11 mouse cellular contexts compared by ENCODE assay signal in the genomic region with DNA sequence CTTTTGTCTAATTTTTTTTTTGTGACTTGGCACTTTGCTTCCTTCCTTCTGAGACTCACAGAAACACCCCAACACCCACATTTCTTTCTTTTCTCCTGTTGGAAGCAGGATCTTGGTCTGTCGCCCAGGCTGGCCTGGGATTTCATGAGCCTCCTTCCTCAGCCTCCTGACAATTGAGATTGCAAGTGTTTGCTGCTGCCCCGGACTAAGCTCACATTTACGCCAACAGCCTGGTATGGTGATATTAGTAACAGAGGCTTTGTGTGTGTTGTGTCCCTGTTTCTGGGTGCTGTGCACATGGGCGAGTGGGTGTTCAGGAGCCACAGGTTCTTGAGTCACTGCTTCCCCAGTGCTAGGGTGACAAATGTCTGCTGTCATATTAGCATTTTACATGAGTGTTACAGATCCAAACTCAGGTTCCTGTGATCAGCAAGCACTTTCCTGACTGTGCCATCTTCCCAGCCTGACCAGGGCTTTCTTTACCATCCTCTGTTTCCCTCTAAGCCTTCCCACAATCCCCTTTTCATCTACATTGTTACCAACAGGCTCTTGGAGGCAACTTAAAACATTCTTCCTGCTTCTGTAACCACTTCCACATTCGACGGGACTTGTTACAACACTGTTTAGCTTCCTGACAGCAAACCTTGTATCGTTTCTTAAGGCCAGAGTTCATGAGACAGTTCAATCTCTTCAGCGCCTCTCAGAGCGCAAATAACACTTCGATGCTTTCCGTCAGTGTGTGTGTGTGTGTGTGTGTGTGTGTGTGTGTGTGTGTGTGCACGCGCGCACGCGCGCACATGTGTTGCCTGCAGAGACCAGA. TPM values are rescaled to one million over a fixed set of nuclear protein-coding genes. Genes with fewer than 3 reads are reported as not detected.
DNase-seq lines count a peak whose midpoint lies in the region; ATAC-seq and TF ChIP-seq lines count a peak whose summit lies in the region.
"Had no signal": no experiment of that assay in that cellular context is flagged by ENCODE, and none has a peak within 500 bp of the region (broad histone marks: within the 10 kb centered on the region; RNA-seq: fewer than 3 reads in every experiment).

No protein-coding gene starts in this region.

- WGBS in liver, adult 2 months = 79% methylated on average over 17 of the region's 17 CpGs
- WGBS in liver, embryonic 11.5 days = 80% methylated on average over 17 of the region's 17 CpGs
- 42% methylated on average over 13 of the region's 17 CpGs for WGBS in macrophage (ENCODE audit: missing documents)
- WGBS in midbrain, embryonic 13.5 days = 93% methylated on average over 17 of the region's 17 CpGs

- H3K79me2 ChIP-seq in liver, adult 2 months (ENCODE audit: control insufficient read depth, insufficient read depth, low read length) = no peaks in the 10 kb centered on the region
- peaks cover 4% of the 10 kb centered on the region; the same call in 1 of the 2 replicates for H3K79me2 ChIP-seq in macrophage (ENCODE audit: inconsistent target)

- H3K9me3 ChIP-seq in liver, embryonic 11.5 days (ENCODE audit: control insufficient read depth, low read length) = no peaks in the 10 kb centered on the region
- no peaks in the 10 kb centered on the region for H3K9me3 ChIP-seq in midbrain, embryonic 13.5 days
- H3K9me3 ChIP-seq: hindbrain, embryonic 12.5 days; liver, embryonic 13.5 days had no signal

- DNase-seq in liver, adult 2 months (ENCODE audit: extremely low read depth, low read depth, low spot score) = peak; percentile 40
- no peak for DNase-seq in liver, embryonic 11.5 days (ENCODE audit: low spot score)
- DNase-seq in CD4-positive helper T cell, adult 2 months (ENCODE audit: low read depth, low spot score) = peak; percentile 48
- peak; percentile 23 for DNase-seq in T-cell, adult 2 months (ENCODE audit: low spot score)
- DNase-seq in neural tube, embryonic 10.5 days (ENCODE audit: extremely low spot score, low spot score) = no peak
- DNase-seq: kidney, postnatal 14 days; liver, embryonic 13.5 days had no signal

- H3K4me3 ChIP-seq in liver, adult 2 months (ENCODE audit: insufficient read depth, low read depth, low read length) = no peak overlapping the region
- no peak overlapping the region for H3K4me3 ChIP-seq in liver, embryonic 11.5 days (ENCODE audit: low read depth, low read length)
- no peak overlapping the region for H3K4me3 ChIP-seq in macrophage (ENCODE audit: inconsistent target)
- H3K4me3 ChIP-seq in midbrain, embryonic 13.5 days (replicated peaks) = no peak overlapping the region
- H3K4me3 ChIP-seq: hindbrain, embryonic 12.5 days; liver, embryonic 13.5 days had no signal

- no peaks in the 10 kb centered on the region for H3K27me3 ChIP-seq in liver, adult 2 months (ENCODE audit: control insufficient read depth, insufficient read depth, low read length)
- H3K27me3 ChIP-seq in liver, embryonic 11.5 days (replicated peaks; ENCODE audit: control insufficient read depth, insufficient read depth, low read length) = no peaks in the 10 kb centered on the region
- no peaks in the 10 kb centered on the region for H3K27me3 ChIP-seq in midbrain, embryonic 13.5 days
- H3K27me3 ChIP-seq: hindbrain, embryonic 12.5 days; liver, embryonic 13.5 days had no signal

- no peak overlapping the region for H3K4me2 ChIP-seq in liver, embryonic 11.5 days
- no peak overlapping the region for H3K4me2 ChIP-seq in midbrain, embryonic 13.5 days (replicated peaks)
- H3K4me2 ChIP-seq: hindbrain, embryonic 12.5 days; liver, embryonic 13.5 days had no signal

- H3K9ac ChIP-seq in liver, adult 2 months (ENCODE audit: low read depth, low read length) = no peak overlapping the region
- no peak overlapping the region for H3K9ac ChIP-seq in liver, embryonic 11.5 days (ENCODE audit: low read depth, low read length)
- H3K9ac ChIP-seq in midbrain, embryonic 13.5 days (replicated peaks) = no peak overlapping the region
- H3K9ac ChIP-seq: hindbrain, embryonic 12.5 days; liver, embryonic 13.5 days had no signal

- ATAC-seq in liver, embryonic 11.5 days (replicated peaks; ENCODE audit: low FRiP score) = no peak
- ATAC-seq in midbrain, embryonic 13.5 days = no peak

- TF ChIP-seq CTCF in liver, adult 2 months (IDR thresholded peaks at IDR 0.05; ENCODE audit: low read depth, low read length) = no peak

- no peak for TF ChIP-seq POLR2A in liver, adult 2 months (IDR thresholded peaks at IDR 0.05; ENCODE audit: extremely low read depth, insufficient read depth, low read length)

- H3K4me1 ChIP-seq in liver, adult 2 months (ENCODE audit: control insufficient read depth, insufficient read depth, low read length) = no peaks in the 10 kb centered on the region; the same call in 1 of the 2 replicates
- 0 out of 2 replicates have a peak, but pooled peaks cover 3% of the 10 kb centered on the region for H3K4me1 ChIP-seq in liver, embryonic 11.5 days (replicated peaks; ENCODE audit: control insufficient read depth, insufficient read depth, low read length)
- H3K4me1 ChIP-seq in midbrain, embryonic 13.5 days (replicated peaks) = no peaks in the 10 kb centered on the region
- H3K4me1 ChIP-seq: hindbrain, embryonic 12.5 days had no signal

- no peak overlapping the region for H3K27ac ChIP-seq in liver, adult 2 months (replicated peaks; ENCODE audit: insufficient read depth, low read depth, low read length)
- H3K27ac ChIP-seq in liver, embryonic 11.5 days (ENCODE audit: low read depth, low read length) = no peak overlapping the region
- peak overlapping the region; percentile 88 for H3K27ac ChIP-seq in macrophage
- H3K27ac ChIP-seq in midbrain, embryonic 13.5 days = no peak overlapping the region
- H3K27ac ChIP-seq: hindbrain, embryonic 12.5 days; liver, embryonic 13.5 days had no signal

- H3K36me3 ChIP-seq in liver, adult 2 months (ENCODE audit: control insufficient read depth, insufficient read depth, low read length) = no peaks in the 10 kb centered on the region
- no peaks in the 10 kb centered on the region for H3K36me3 ChIP-seq in liver, embryonic 11.5 days (ENCODE audit: control insufficient read depth, insufficient read depth, low read length)
- peaks cover 25% of the 10 kb centered on the region; the same call in 1 of the 2 replicates for H3K36me3 ChIP-seq in macrophage (ENCODE audit: inconsistent target)
- H3K36me3 ChIP-seq in midbrain, embryonic 13.5 days = peaks cover 35% of the 10 kb centered on the region
- H3K36me3 ChIP-seq: liver, embryonic 13.5 days had no signal

RNA-seq across cellular contexts. Expression of a gene that starts 15.3 kb away (rescaled TPM):
- 20.8 and 23.8 TPM in 2 replicates for total RNA-seq in liver, adult 2 months (2014; rRNA removed)
- 144 and 205 TPM in 2 replicates for polyA plus RNA-seq in liver, adult 2 months (2012; rRNA removed)
- 33.7 and 34.3 TPM in 2 replicates for polyA plus RNA-seq in liver, embryonic 11.5 days (2014; fragmentation: Nextera tagmentation; extraction: Ambion mirVana)
- 100 to 1,000 TPM in 11 of 26 experiments, 10 to 100 TPM in 15; 37.8 to 248 (median 84.3) TPM for total RNA-seq in macrophage (2018; cell fraction: chromatin; rRNA removed)
- 100 to 1,000 TPM; 280 to 394 (median 346) TPM for total RNA-seq in macrophage (2018; cell fraction: cytosol; rRNA removed)
- 100 to 1,000 TPM; 148 to 355 (median 263) TPM for total RNA-seq in macrophage (2018; cell fraction: nucleus; rRNA removed)
- polyA plus RNA-seq in macrophage (2018) = 392 to 901 TPM (median 421 TPM) in 3 replicates
- 43.7 and 44.3 TPM in 2 replicates for polyA plus RNA-seq in midbrain, embryonic 13.5 days (2015; fragmentation: Nextera tagmentation; extraction: Ambion mirVana)

RNA-seq across cellular contexts. Expression of a gene that starts 31.5 kb away (rescaled TPM):
- 1.0 and 1.7 TPM in 2 replicates for total RNA-seq in liver, adult 2 months (2014; rRNA removed)
- 1.1 and 1.4 TPM in 2 replicates for polyA plus RNA-seq in liver, adult 2 months (2012; rRNA removed)
- polyA plus RNA-seq in liver, embryonic 11.5 days (2014; fragmentation: Nextera tagmentation; extraction: Ambion mirVana) = 7.4 and 9.1 TPM in 2 replicates
- total RNA-seq in macrophage (2018; cell fraction: chromatin; rRNA removed) = 100 to 1,000 TPM in 9 of 26 experiments, 10 to 100 TPM in 17; 14.3 to 122 (median 67.8) TPM
- total RNA-seq in macrophage (2018; cell fraction: cytosol; rRNA removed) = 10 to 100 TPM in 25 of 26 experiments, 1 to 10 TPM in 1; 8.1 to 32.4 (median 22.6) TPM
- 10 to 100 TPM; 10.2 to 71.3 (median 41.0) TPM for total RNA-seq in macrophage (2018; cell fraction: nucleus; rRNA removed)
- polyA plus RNA-seq in macrophage (2018) = 23.2 to 27.5 TPM (median 24.0 TPM) in 3 replicates
- polyA plus RNA-seq in midbrain, embryonic 13.5 days (2015; fragmentation: Nextera tagmentation; extraction: Ambion mirVana) = 24.4 and 30.6 TPM in 2 replicates

RNA-seq across cellular contexts. Expression of a gene that starts 36.5 kb away (rescaled TPM):
- total RNA-seq in liver, adult 2 months (2014; rRNA removed) = 7.7 and 8.4 TPM in 2 replicates
- polyA plus RNA-seq in liver, adult 2 months (2012; rRNA removed) = 30.7 and 41.1 TPM in 2 replicates
- 8.9 and 9.7 TPM in 2 replicates for polyA plus RNA-seq in liver, embryonic 11.5 days (2014; fragmentation: Nextera tagmentation; extraction: Ambion mirVana)
- total RNA-seq in macrophage (2018; cell fraction: chromatin; rRNA removed) = 100 to 1,000 TPM in 6 of 26 experiments, 10 to 100 TPM in 20; 13.2 to 148 (median 71.9) TPM
- 100 to 1,000 TPM; 110 to 746 (median 420) TPM for total RNA-seq in macrophage (2018; cell fraction: cytosol; rRNA removed)
- total RNA-seq in macrophage (2018; cell fraction: nucleus; rRNA removed) = 100 to 1,000 TPM in 20 of 26 experiments, 10 to 100 TPM in 6; 43.6 to 424 (median 173) TPM
- 60.4 to 194 TPM (median 98.8 TPM) in 3 replicates for polyA plus RNA-seq in macrophage (2018)
- polyA plus RNA-seq in midbrain, embryonic 13.5 days (2015; fragmentation: Nextera tagmentation; extraction: Ambion mirVana) = 13.6 and 14.5 TPM in 2 replicates

RNA-seq across cellular contexts. Expression of a gene that starts 37.3 kb away (rescaled TPM):
- total RNA-seq in liver, adult 2 months (2014; rRNA removed) = not detected in 2 replicates
- polyA plus RNA-seq in liver, adult 2 months (2012; rRNA removed) = not detected in 2 replicates
- polyA plus RNA-seq in liver, embryonic 11.5 days (2014; fragmentation: Nextera tagmentation; extraction: Ambion mirVana) = not detected in 2 replicates
- total RNA-seq in macrophage (2018; cell fraction: chromatin; rRNA removed) = under 1 TPM in 1 of 26 experiments, not detected in 25; 0.55 TPM
- total RNA-seq in macrophage (2018; cell fraction: cytosol; rRNA removed) = not detected
- under 1 TPM in 1 of 26 experiments, not detected in 25; 0.52 TPM for total RNA-seq in macrophage (2018; cell fraction: nucleus; rRNA removed)
- not detected in 3 replicates for polyA plus RNA-seq in macrophage (2018)
- polyA plus RNA-seq in midbrain, embryonic 13.5 days (2015; fragmentation: Nextera tagmentation; extraction: Ambion mirVana) = not detected in 2 replicates
- total RNA-seq: midbrain, postnatal 0 days had no signal
- polyA plus RNA-seq: hindbrain, embryonic 12.5 days; liver, embryonic 13.5 days; midbrain, postnatal 0 days had no signal

RNA-seq across cellular contexts. Expression of a gene that starts 50.8 kb away (rescaled TPM):
- total RNA-seq in liver, adult 2 months (2014; rRNA removed) = 5.1 and 5.4 TPM in 2 replicates
- polyA plus RNA-seq in liver, adult 2 months (2012; rRNA removed) = 9.2 and 10.3 TPM in 2 replicates
- 24.3 and 28.9 TPM in 2 replicates for polyA plus RNA-seq in liver, embryonic 11.5 days (2014; fragmentation: Nextera tagmentation; extraction: Ambion mirVana)
- 10 to 100 TPM; 13.2 to 53.4 (median 28.6) TPM for total RNA-seq in macrophage (2018; cell fraction: chromatin; rRNA removed)
- total RNA-seq in macrophage (2018; cell fraction: cytosol; rRNA removed) = 1 to 10 TPM; 4.5 to 9.4 (median 7.0) TPM
- total RNA-seq in macrophage (2018; cell fraction: nucleus; rRNA removed) = 10 to 100 TPM; 14.5 to 35.1 (median 26.2) TPM
- 6.3 to 9.1 TPM (median 6.5 TPM) in 3 replicates for polyA plus RNA-seq in macrophage (2018)
- polyA plus RNA-seq in midbrain, embryonic 13.5 days (2015; fragmentation: Nextera tagmentation; extraction: Ambion mirVana) = 31.0 and 31.7 TPM in 2 replicates

Comparison
In these comparisons a context has a peak if more than half of its experiments do, and no peak if none do; other contexts are left out.
1. DNase-seq: peak in liver, adult 2 months (single experiment), CD4-positive helper T cell, adult 2 months (single experiment) and T-cell, adult 2 months (single experiment); none in liver, embryonic 11.5 days (single experiment) and neural tube, embryonic 10.5 days (single experiment).